Mouse (Mus musculus) gastrocnemius, postnatal 25 days (tissue): ENCODE results near the gene Stip1. TPM values are rescaled to one million over a fixed set of nuclear protein-coding genes. Genes with fewer than 3 reads are reported as not detected.

Experiments used
- DNase-seq: peaks from one replicate; pipeline ENCODE4 v3.0.0; 2022
- total RNA-seq, 2 experiments: library from RNA; stranded (reverse); gene quantifications; 1 replicate in 1 of 2; 2 replicates in 1 of 2; pipeline ENCODE4 v1.2.3; 2021

The Stip1 gene
- total RNA-seq, 2 experiments from 2014 or later: 86.5 to 95.6 TPM

GRCm38 (mm10) chr19:6985951-6986708 is 53.6 kb downstream of the Stip1 start:
- DNase-seq: no peak

- DNase-seq: no peak
These were observed 54.5 kb downstream of the Stip1 start for GRCm38 (mm10) chr19:6985300-6985699.

- DNase-seq: no peak
These were observed 56.1 kb downstream of the Stip1 start for GRCm38 (mm10) chr19:6983621-6984020.

- no peak for DNase-seq
These were observed 58.3 kb downstream of the Stip1 start for GRCm38 (mm10) chr19:6981465-6981864.

GRCm38 (mm10) chr19:6980381-6981093 is 59.2 kb downstream of the Stip1 start, which contains the start of gene Fkbp2:
TSS of gene Fkbp2 (minus strand) at chr19:6980501.
- peak; percentile 98 for DNase-seq

GRCm38 (mm10) chr19:6979486-6980380 is 60.0 kb downstream of the Stip1 start:
- DNase-seq: peak; percentile 99

GRCm38 (mm10) chr19:6979001-6979479 is 60.7 kb downstream of the Stip1 start:
- peak; percentile 66 for DNase-seq

GRCm38 (mm10) chr19:6978639-6978974 is 61.2 kb downstream of the Stip1 start:
- no peak for DNase-seq

GRCm38 (mm10) chr19:6977759-6978638 is 61.8 kb downstream of the Stip1 start:
- DNase-seq: no peak

GRCm38 (mm10) chr19:6975537-6976521 is 63.9 kb downstream of the Stip1 start, which contains the start of gene Plcb3:
TSS of gene Plcb3 (minus strand) at chr19:6976470.
- DNase-seq: peak; percentile 89

GRCm38 (mm10) chr19:6974211-6975205 is 65.3 kb downstream of the Stip1 start, which contains the start of gene Ppp1r14b:
TSS of gene Ppp1r14b (plus strand) at chr19:6974968.
- peak; percentile 88 for DNase-seq

GRCm38 (mm10) chr19:6973581-6974190 is 66.1 kb downstream of the Stip1 start:
- no peak for DNase-seq

- DNase-seq: no peak
These were observed 67.4 kb downstream of the Stip1 start for GRCm38 (mm10) chr19:6972247-6972917.

GRCm38 (mm10) chr19:6971644-6972043 is 68.1 kb downstream of the Stip1 start:
- no peak for DNase-seq
